Mouse (Mus musculus): ENCODE measurements around the gene Gm37240. TPM values are rescaled to one million over a fixed set of nuclear protein-coding genes. Genes with fewer than 3 reads are reported as not detected.
"Not testable (repeated sequence)": the region's sequence is repeated elsewhere in the genome, so short reads cannot be mapped to it uniquely, and the experiment has no call there.

Gm37240 gene
- polyA plus RNA-seq, 1 experiment from 2014 or later: 15.1 TPM

- Histone ChIP-seq H3K36me3 (ENCODE audit: control insufficient read depth, insufficient read depth, low read length) (no peaks in the 10 kb centered on the region), H3K9ac (ENCODE audit: low read depth, low read length) (no peak overlapping the region), H3K4me2 (replicated peaks; ENCODE audit: low read depth, low read length) (peak overlapping the region; percentile 35), H3K4me1 (ENCODE audit: control insufficient read depth, insufficient read depth, low read length) (no peaks in the 10 kb centered on the region), H3K27me3 (ENCODE audit: control insufficient read depth, insufficient read depth, low read length) (no peaks in the 10 kb centered on the region), H3K4me3 (ENCODE audit: low read length) (peak overlapping the region; percentile 74; the same call in 1 of the 2 replicates), H3K9me3 (ENCODE audit: control insufficient read depth, low read length) (no peaks in the 10 kb centered on the region), H3K27ac (ENCODE audit: low read depth, low read length) (no peak overlapping the region)
- ATAC-seq (ENCODE audit: low FRiP score, low TSS enrichment): no peak
- WGBS: 23% methylated on average over 6 of the region's 6 CpGs
Observed at GRCm38 (mm10) chr3:85573216-85573863, 314.0 kb downstream of the Gm37240 start.

GRCm38 (mm10) chr3:85572502-85572901 is 314.8 kb downstream of the Gm37240 start:
- not testable (repeated sequence) for H3K9ac ChIP-seq (ENCODE audit: low read depth, low read length); H3K36me3 ChIP-seq (ENCODE audit: control insufficient read depth, insufficient read depth, low read length); H3K27ac ChIP-seq (ENCODE audit: low read depth, low read length); H3K9me3 ChIP-seq (ENCODE audit: control insufficient read depth, low read length); H3K4me2 ChIP-seq (replicated peaks; ENCODE audit: low read depth, low read length); H3K4me1 ChIP-seq (ENCODE audit: control insufficient read depth, insufficient read depth, low read length); H3K27me3 ChIP-seq (ENCODE audit: control insufficient read depth, insufficient read depth, low read length); H3K4me3 ChIP-seq (ENCODE audit: low read length); ATAC-seq (ENCODE audit: low FRiP score, low TSS enrichment)
- 89% methylated on average over 8 of the region's 8 CpGs for WGBS

GRCm38 (mm10) chr3:85571276-85571675 is 316.0 kb downstream of the Gm37240 start:
- Histone ChIP-seq H3K9ac (ENCODE audit: low read depth, low read length) (no peak overlapping the region), H3K27ac (ENCODE audit: low read depth, low read length) (no peak overlapping the region), H3K4me3 (ENCODE audit: low read length) (no peak overlapping the region), H3K4me1 (ENCODE audit: control insufficient read depth, insufficient read depth, low read length) (no peaks in the 10 kb centered on the region), H3K27me3 (ENCODE audit: control insufficient read depth, insufficient read depth, low read length) (no peaks in the 10 kb centered on the region), H3K9me3 (ENCODE audit: control insufficient read depth, low read length) (no peaks in the 10 kb centered on the region), H3K36me3 (ENCODE audit: control insufficient read depth, insufficient read depth, low read length) (no peaks in the 10 kb centered on the region), H3K4me2 (replicated peaks; ENCODE audit: low read depth, low read length) (no peak overlapping the region)
- ATAC-seq (ENCODE audit: low FRiP score, low TSS enrichment): no peak
- 67% methylated on average over 2 of the region's 2 CpGs for WGBS

- 74% methylated on average over 2 of the region's 2 CpGs for WGBS
- ATAC-seq (ENCODE audit: low FRiP score, low TSS enrichment): no peak
- Histone ChIP-seq H3K36me3 (ENCODE audit: control insufficient read depth, insufficient read depth, low read length) (no peaks in the 10 kb centered on the region), H3K4me3 (ENCODE audit: low read length) (no peak overlapping the region), H3K4me1 (ENCODE audit: control insufficient read depth, insufficient read depth, low read length) (no peaks in the 10 kb centered on the region), H3K27me3 (ENCODE audit: control insufficient read depth, insufficient read depth, low read length) (no peaks in the 10 kb centered on the region), H3K27ac (ENCODE audit: low read depth, low read length) (no peak overlapping the region), H3K9me3 (ENCODE audit: control insufficient read depth, low read length) (no peaks in the 10 kb centered on the region), H3K9ac (ENCODE audit: low read depth, low read length) (no peak overlapping the region), H3K4me2 (replicated peaks; ENCODE audit: low read depth, low read length) (no peak overlapping the region)
Observed at GRCm38 (mm10) chr3:85564603-85565002, 322.7 kb downstream of the Gm37240 start.

- Histone ChIP-seq H3K27ac (ENCODE audit: low read depth, low read length) (no peak overlapping the region), H3K4me1 (ENCODE audit: control insufficient read depth, insufficient read depth, low read length) (no peaks in the 10 kb centered on the region), H3K4me3 (ENCODE audit: low read length) (no peak overlapping the region), H3K9ac (ENCODE audit: low read depth, low read length) (no peak overlapping the region), H3K4me2 (replicated peaks; ENCODE audit: low read depth, low read length) (no peak overlapping the region), H3K27me3 (ENCODE audit: control insufficient read depth, insufficient read depth, low read length) (no peaks in the 10 kb centered on the region), H3K36me3 (ENCODE audit: control insufficient read depth, insufficient read depth, low read length) (no peaks in the 10 kb centered on the region), H3K9me3 (ENCODE audit: control insufficient read depth, low read length) (0 out of 2 replicates have a peak, but pooled peaks cover 3% of the 10 kb centered on the region)
- WGBS: 87% methylated on average over 6 of the region's 6 CpGs
- no peak for ATAC-seq (ENCODE audit: low FRiP score, low TSS enrichment)
Observed at GRCm38 (mm10) chr3:85553731-85554277, 333.5 kb downstream of the Gm37240 start.

GRCm38 (mm10) chr3:85551352-85551751 is 336.0 kb downstream of the Gm37240 start:
- WGBS: 83% methylated on average over 2 of the region's 2 CpGs
- no peaks in the 10 kb centered on the region for H3K4me1 ChIP-seq (ENCODE audit: control insufficient read depth, insufficient read depth, low read length)
- 0 out of 2 replicates have a peak, but pooled peaks cover 3% of the 10 kb centered on the region for H3K9me3 ChIP-seq (ENCODE audit: control insufficient read depth, low read length)
- no peak overlapping the region for H3K9ac ChIP-seq (ENCODE audit: low read depth, low read length)
- no peak overlapping the region for H3K27ac ChIP-seq (ENCODE audit: low read depth, low read length)
- no peak overlapping the region for H3K4me3 ChIP-seq (ENCODE audit: low read length)
- H3K36me3 ChIP-seq (ENCODE audit: control insufficient read depth, insufficient read depth, low read length): no peaks in the 10 kb centered on the region
- ATAC-seq (ENCODE audit: low FRiP score, low TSS enrichment): no peak
- H3K27me3 ChIP-seq (ENCODE audit: control insufficient read depth, insufficient read depth, low read length): no peaks in the 10 kb centered on the region
- no peak overlapping the region for H3K4me2 ChIP-seq (replicated peaks; ENCODE audit: low read depth, low read length)

GRCm38 (mm10) chr3:85550312-85550711 is 337.0 kb downstream of the Gm37240 start:
- no peaks in the 10 kb centered on the region for H3K27me3 ChIP-seq (ENCODE audit: control insufficient read depth, insufficient read depth, low read length)
- WGBS: 46% methylated on average over 4 of the region's 4 CpGs
- H3K9me3 ChIP-seq (ENCODE audit: control insufficient read depth, low read length): 0 out of 2 replicates have a peak, but pooled peaks cover 3% of the 10 kb centered on the region
- no peak for ATAC-seq (ENCODE audit: low FRiP score, low TSS enrichment)
- no peaks in the 10 kb centered on the region for H3K36me3 ChIP-seq (ENCODE audit: control insufficient read depth, insufficient read depth, low read length)
- H3K4me2 ChIP-seq (replicated peaks; ENCODE audit: low read depth, low read length): no peak overlapping the region
- no peaks in the 10 kb centered on the region for H3K4me1 ChIP-seq (ENCODE audit: control insufficient read depth, insufficient read depth, low read length)
- H3K4me3 ChIP-seq (ENCODE audit: low read length): no peak overlapping the region
- no peak overlapping the region for H3K9ac ChIP-seq (ENCODE audit: low read depth, low read length)
- H3K27ac ChIP-seq (ENCODE audit: low read depth, low read length): no peak overlapping the region

- Histone ChIP-seq H3K4me3 (ENCODE audit: low read length) (no peak overlapping the region), H3K27ac (ENCODE audit: low read depth, low read length) (no peak overlapping the region), H3K9me3 (ENCODE audit: control insufficient read depth, low read length) (no peaks in the 10 kb centered on the region), H3K27me3 (ENCODE audit: control insufficient read depth, insufficient read depth, low read length) (no peaks in the 10 kb centered on the region), H3K9ac (ENCODE audit: low read depth, low read length) (no peak overlapping the region), H3K4me2 (replicated peaks; ENCODE audit: low read depth, low read length) (no peak overlapping the region), H3K4me1 (ENCODE audit: control insufficient read depth, insufficient read depth, low read length) (no peaks in the 10 kb centered on the region), H3K36me3 (ENCODE audit: control insufficient read depth, insufficient read depth, low read length) (no peaks in the 10 kb centered on the region)
- WGBS: 60% methylated on average over 2 of the region's 2 CpGs
- no peak for ATAC-seq (ENCODE audit: low FRiP score, low TSS enrichment)
Observed at GRCm38 (mm10) chr3:85543652-85544051, 343.7 kb downstream of the Gm37240 start.

GRCm38 (mm10) chr3:85542765-85543164 is 344.6 kb downstream of the Gm37240 start:
- Histone ChIP-seq H3K9ac (ENCODE audit: low read depth, low read length) (no peak overlapping the region), H3K9me3 (ENCODE audit: control insufficient read depth, low read length) (no peaks in the 10 kb centered on the region), H3K27ac (ENCODE audit: low read depth, low read length) (no peak overlapping the region), H3K36me3 (ENCODE audit: control insufficient read depth, insufficient read depth, low read length) (no peaks in the 10 kb centered on the region), H3K4me3 (ENCODE audit: low read length) (no peak overlapping the region), H3K4me2 (replicated peaks; ENCODE audit: low read depth, low read length) (no peak overlapping the region), H3K4me1 (ENCODE audit: control insufficient read depth, insufficient read depth, low read length) (no peaks in the 10 kb centered on the region), H3K27me3 (ENCODE audit: control insufficient read depth, insufficient read depth, low read length) (no peaks in the 10 kb centered on the region)
- WGBS: 61% methylated on average over 3 of the region's 3 CpGs
- no peak for ATAC-seq (ENCODE audit: low FRiP score, low TSS enrichment)
